Mouse (Mus musculus) heart, postnatal 25 days (tissue): ENCODE measurements around the gene Golph3l. TPM values are rescaled to one million over a fixed set of nuclear protein-coding genes. Genes with fewer than 3 reads are reported as not detected.
"Not testable (repeated sequence)": the region's sequence is repeated elsewhere in the genome, so short reads cannot be mapped to it uniquely, and the experiment has no call there.

Experiments
- DNase-seq: peaks from one replicate; pipeline ENCODE4 v3.0.0; 2022; ENCODE audit warnings: low spot score
- intact Hi-C: fragments of 180-260 bp; cut with DNase I; formaldehyde crosslinking; loops from one replicate; pipeline ENCODE4 v1.15.1; 2025
- total RNA-seq, 2 experiments: library from RNA; stranded (reverse); gene quantifications; 2 replicates each; pipeline ENCODE4 v1.2.3; 2021

The Golph3l gene
- total RNA-seq, 2 experiments from 2014 or later: 18.8 to 19.7 TPM

DNA sequence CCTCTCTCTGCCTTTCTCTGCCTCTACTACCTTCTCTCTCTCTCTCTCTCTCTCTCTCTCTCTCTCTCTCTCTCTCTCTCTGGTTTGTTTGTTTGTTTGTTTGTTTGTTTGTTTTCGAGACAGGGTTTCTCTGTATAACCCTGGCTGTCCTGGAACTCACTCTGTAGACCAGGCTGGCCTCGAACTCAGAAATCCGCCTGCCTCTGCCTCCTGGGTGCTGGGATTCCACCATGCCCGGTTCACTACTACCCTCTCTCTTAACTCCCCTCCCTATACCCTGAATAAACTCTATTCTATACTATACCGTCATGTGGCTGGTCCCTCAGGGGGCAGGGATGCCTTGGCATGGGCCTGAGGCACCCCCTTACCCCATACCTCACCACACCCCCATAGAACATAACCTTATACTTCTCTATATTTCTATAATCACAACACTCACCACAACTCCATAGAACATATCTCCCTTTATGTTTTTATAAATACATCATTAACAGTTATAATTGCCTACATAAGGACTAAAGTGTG lies 35.3 kb downstream of the Golph3l start:
- intact Hi-C loops, DNase-seq: not testable (repeated sequence)

GRCm38 (mm10) chr3:95624628-95625503 lies 36.1 kb downstream of the Golph3l start, which contains the start of gene Ensa:
TSS of gene Ensa (plus strand) at chr3:95624993.
- peak; percentile 98 for DNase-seq
- intact Hi-C loops: no loop called here

GRCm38 (mm10) chr3:95627763-95628162 lies 39.0 kb downstream of the Golph3l start:
- no peak for DNase-seq
- intact Hi-C loops: no loop called here

DNA sequence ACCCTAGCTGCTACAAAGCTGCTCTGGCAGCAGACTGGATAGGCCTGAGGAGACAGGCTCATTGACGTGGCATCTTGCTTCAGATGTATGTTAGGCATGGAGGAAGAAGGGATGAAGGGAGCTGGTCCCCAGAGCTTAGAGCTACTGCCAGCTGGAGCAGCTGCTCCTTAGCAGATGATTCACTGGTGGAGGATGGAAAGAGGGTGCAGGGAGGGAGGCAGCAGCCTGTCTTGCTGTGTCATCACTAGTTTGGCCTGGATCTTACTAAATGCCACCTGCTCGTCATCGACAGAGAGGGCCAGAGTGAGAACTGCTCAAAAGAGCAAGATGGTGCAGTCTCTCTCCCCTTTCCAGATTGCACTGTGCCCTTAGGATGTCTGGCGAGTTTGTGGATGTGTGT lies 41.0 kb downstream of the Golph3l start:
- intact Hi-C loops: loop anchor here (5.0 kb wide), 2 partner anchors 112 to 128 kb away; no protein-coding TSS in a partner anchor

DNA sequence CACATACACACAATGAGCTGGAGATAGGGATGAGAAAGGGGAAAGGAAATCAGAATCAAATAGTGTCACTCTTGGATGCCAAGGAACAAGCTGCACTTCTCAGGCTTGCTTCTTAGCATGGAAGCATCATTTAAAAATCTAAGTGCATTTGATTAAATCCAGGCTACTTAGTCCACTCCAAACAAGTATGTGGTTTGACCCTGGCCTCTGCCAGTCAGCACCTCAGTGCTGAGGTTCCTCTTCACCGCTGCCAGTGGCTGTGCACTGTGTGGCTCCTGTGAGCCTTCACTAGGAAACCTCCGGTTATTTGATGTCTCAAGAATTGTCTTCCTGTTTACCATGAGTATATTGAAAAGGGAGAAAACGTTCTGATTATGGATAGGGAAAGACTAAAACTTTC lies 42.1 kb downstream of the Golph3l start:
- no peak for DNase-seq
- intact Hi-C loops: loop anchor here (5.0 kb wide), 2 partner anchors 114 to 126 kb away; no protein-coding TSS in a partner anchor

More for the DNA sequence above, 41.0 kb downstream of the Golph3l start:
- no peak for DNase-seq

DNA sequence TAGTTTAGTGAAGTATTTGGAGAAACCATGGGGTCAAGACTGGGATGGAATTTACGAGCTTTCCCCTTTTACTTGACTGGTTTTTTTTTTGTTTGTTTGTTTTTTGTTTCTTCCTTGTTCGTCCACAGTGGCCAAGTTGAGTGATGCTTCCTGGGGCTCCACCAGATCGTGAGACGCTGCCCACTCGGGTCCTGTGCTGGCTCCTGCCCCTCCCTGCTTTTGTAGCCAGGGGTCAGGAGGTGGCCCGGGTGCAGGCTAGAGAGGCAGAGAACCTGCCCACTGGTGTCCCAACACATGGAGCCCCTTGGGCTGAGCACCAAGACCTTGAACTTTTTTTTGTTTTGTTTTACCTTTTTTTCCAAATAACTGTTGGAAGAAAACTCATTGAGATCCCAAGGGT lies 42.6 kb downstream of the Golph3l start:
- DNase-seq: no peak
- intact Hi-C loops: loop anchor here (5.0 kb wide), 2 partner anchors 114 to 126 kb away; no protein-coding TSS in a partner anchor

- no peak for DNase-seq
- intact Hi-C loops: loop anchor here (1.0 to 5.0 kb wide), 5 partner anchors 43 to 138 kb away; no protein-coding TSS in a partner anchor
Measured at GRCm38 (mm10) chr3:95632648-95633588, 44.2 kb downstream of the Golph3l start.

- DNase-seq: no peak
- intact Hi-C loops: no loop called here
Measured at GRCm38 (mm10) chr3:95635636-95636035, 46.9 kb downstream of the Golph3l start.

GRCm38 (mm10) chr3:95636072-95636471 lies 47.3 kb downstream of the Golph3l start:
- no peak for DNase-seq
- intact Hi-C loops: no loop called here

GRCm38 (mm10) chr3:95639694-95640093 lies 51.0 kb downstream of the Golph3l start:
- intact Hi-C loops: no loop called here

GRCm38 (mm10) chr3:95643097-95643496 lies 54.4 kb downstream of the Golph3l start:
- intact Hi-C loops: no loop called here
- no peak for DNase-seq

More at GRCm38 (mm10) chr3:95639694-95640093, 51.0 kb downstream of the Golph3l start:
- no peak for DNase-seq

DNA sequence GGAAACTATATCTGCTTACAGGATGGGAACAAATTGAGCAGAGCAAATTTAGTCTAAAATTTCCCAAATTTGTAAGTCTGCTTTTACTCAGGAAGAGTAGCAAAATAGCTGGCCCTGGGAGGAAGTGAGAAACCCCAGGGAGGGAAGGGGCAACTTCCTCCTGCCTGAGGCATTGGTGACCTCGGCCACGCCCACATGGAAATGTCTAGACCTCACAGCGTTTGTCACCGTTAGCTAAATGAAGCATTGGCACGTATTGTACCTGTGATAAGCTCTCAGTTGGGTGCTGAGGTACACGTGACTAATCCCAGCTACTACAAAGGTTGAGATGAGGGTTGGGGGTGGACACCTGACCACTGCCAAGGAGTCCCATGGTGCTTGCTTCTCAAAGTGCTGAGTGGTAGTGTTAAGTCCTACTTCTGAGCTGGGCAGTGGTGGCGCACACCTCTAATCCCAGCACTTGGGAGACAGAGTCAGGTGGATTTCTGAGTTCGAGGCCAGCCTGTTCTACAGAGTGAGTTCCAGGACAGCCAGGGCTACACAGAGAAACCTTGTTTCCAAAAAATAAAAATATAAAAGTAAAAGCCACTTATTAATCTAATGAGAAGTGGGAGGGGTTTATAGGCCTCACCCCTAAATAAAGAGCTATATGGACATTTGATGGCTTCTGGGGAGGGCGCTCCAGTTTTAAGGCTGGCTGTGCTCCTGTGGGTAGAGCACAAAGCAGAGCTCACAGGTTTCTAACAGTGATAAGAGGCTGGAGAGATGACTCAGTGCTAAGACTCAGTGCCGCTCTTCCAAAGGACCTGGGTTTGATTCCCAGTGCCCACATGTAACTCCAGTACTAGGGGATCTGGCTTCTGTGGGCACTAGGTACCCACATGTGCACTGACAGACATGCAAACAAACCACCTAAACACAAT lies 56.8 kb downstream of the Golph3l start:
- intact Hi-C loops: no loop called here
- DNase-seq: no peak

DNA sequence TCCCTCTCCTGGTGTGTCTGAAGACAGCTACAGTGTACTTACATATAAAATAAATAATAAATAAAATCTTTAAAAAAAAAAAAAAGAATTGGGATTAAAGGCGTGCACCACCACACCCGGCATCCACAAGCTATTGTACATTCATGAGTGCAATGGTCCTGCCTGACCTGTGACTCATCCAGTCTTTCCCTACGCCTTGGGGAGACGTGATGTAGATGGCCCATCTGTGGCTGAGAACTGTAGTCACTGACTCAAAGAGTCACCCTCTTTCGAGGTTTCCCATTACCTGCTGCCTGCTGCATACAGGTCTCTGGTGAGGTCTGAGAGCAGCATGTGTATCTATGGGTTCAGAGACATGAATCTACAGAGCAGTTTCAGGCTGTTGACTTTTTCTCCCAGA lies 59.3 kb downstream of the Golph3l start:
- no peak for DNase-seq
- intact Hi-C loops: no loop called here

DNA sequence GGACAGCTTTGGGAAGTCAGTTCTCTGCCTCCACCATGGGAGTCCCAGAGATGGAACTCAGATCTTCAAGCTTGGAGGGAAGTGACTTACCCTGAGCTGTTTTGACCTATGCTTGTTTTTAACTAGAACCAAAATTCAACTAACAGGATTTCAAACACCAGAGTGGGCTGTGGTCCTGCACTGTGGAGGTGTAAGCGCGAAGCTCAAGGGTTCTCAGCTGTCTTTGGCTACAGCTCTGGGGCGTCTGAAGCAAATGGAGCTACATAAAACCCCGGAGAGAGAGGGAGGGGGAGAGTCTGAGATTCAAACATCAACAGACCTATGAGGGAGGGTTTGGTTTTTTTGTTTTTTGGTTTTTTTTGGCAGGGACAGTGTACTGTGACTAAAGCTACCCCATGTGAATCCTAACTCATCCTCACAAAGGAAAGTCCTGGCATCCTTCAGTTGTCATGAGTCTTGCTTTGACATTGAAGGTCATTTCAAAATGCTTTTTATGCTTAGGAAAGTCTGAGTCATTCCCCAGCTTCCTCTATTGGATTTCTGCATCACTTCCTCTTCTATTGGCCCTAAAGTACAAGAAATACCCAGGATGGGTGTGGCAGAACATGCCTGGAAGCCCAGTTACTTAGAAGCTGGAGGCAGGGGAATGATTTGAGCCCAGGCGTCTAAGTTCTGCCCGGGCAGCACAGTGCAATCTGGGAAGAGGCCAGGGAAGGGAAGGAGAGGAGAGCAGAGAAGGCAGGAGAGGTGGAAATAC lies 61.7 kb downstream of the Golph3l start:
- peak; percentile 61 for DNase-seq
- intact Hi-C loops: no loop called here

GRCm38 (mm10) chr3:95651033-95651373 lies 62.3 kb downstream of the Golph3l start:
- intact Hi-C loops: no loop called here
- DNase-seq: no peak

GRCm38 (mm10) chr3:95651391-95652203 lies 62.9 kb downstream of the Golph3l start:
- intact Hi-C loops: no loop called here
- no peak for DNase-seq

DNA sequence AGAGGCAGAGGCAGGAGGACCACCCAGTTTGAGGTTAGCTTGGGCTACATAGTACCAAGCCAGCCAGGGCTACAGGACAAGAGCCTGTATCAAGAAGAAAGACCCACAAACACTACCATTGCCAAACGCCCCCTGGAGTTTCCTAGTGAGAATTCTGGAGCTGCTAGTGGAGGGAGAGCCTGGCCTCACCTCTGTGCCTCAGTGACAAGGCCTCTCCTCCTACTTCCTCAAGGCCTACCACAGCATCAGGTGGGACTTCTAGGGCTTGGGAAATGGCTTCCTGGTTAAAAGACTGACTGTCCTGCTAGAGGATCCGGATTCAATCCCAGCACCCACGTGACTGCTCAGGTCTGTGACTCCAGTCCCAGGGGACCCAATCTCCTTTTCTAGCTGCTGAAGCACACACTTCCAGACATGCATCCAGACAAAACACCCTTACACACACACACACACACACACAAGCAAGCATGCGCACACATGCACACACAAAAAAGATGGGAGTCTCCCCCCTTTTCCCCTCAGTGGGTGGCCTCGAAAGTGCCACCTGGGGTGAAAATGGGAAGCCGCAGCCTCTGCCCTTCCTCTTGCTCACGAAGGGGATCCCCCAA lies 63.6 kb downstream of the Golph3l start:
- DNase-seq: no peak
- intact Hi-C loops: no loop called here
